Mouse (Mus musculus) spleen, adult 2 months (tissue): ENCODE measurements around the gene Pdxp.

Source experiments
- CTCF ChIP-seq: fragments of 200-500 bp; IDR thresholded peaks from 2 replicates; pipeline ENCODE4 v1.5.1; 2011; ENCODE audit warnings: mild to moderate bottlenecking, inconsistent platforms; ENCODE audit not compliant: insufficient read depth, insufficient read length, insufficient replicate concordance; ENCODE audit errors: extremely low read depth
- POLR2A ChIP-seq: fragments of 200-500 bp; IDR thresholded peaks from 2 replicates; pipeline ENCODE4 v1.6.1; 2011; ENCODE audit warnings: low read depth, low read length, inconsistent platforms

GRCm38 (mm10) chr15:78901422-78901789 is 12.3 kb upstream of the Pdxp start:
- no peak for TF ChIP-seq CTCF
- no peak for TF ChIP-seq POLR2A
